Mouse (Mus musculus) intestine, embryonic 14.5 days (tissue): ENCODE measurements at regions not wholly inside any gene's neighbourhood (a gene's known extent, or its start where the extent isn't known, plus 50 kb on each side); places are given as distances from the start of the nearest gene placed in this dataset.

ENCODE experiments used
- ATAC-seq: fragments of 200-750 bp; cut with Nextera tagmentation; replicated peaks from 2 replicates; pipeline ENCODE4 v1.8.0; 2017; ENCODE audit warnings: low read depth, moderate number of reproducible peaks, moderate TSS enrichment, moderate library complexity; ENCODE audit not compliant: low FRiP score, low TSS enrichment
- DNase-seq: peaks from one replicate; pipeline ENCODE4 v3.0.0-alpha.2; 2018; ENCODE audit warnings: low spot score
- H3K27ac ChIP-seq: fragments of 300-500 bp; sonication (generic); 2 replicates; pipeline ENCODE4 v1.5.1; 2014; ENCODE audit warnings: low read depth, mild to moderate bottlenecking, control low read depth
- H3K27me3 ChIP-seq: fragments of 300-500 bp; sonication (generic); replicated peaks from 2 replicates; pipeline ENCODE4 v1.6.1; 2014; ENCODE audit warnings: low read length, control low read depth; ENCODE audit not compliant: control insufficient read depth, insufficient read depth
- H3K36me3 ChIP-seq: fragments of 300-500 bp; sonication (generic); 2 replicates; pipeline ENCODE4 v1.6.1; 2014; ENCODE audit warnings: low read length, control low read depth; ENCODE audit not compliant: control insufficient read depth, insufficient read depth
- H3K4me1 ChIP-seq: fragments of 300-500 bp; sonication (generic); replicated peaks from 2 replicates; pipeline ENCODE4 v1.6.1; 2014; ENCODE audit warnings: low read length, control low read depth, mixed read lengths; ENCODE audit not compliant: control insufficient read depth, insufficient read depth
- H3K4me2 ChIP-seq: fragments of 300-500 bp; sonication (generic); 2 replicates; pipeline ENCODE4 v1.6.1; 2014; ENCODE audit warnings: low read length
- H3K4me3 ChIP-seq: fragments of 300-500 bp; sonication (generic); 2 replicates; pipeline ENCODE4 v1.5.1; 2014; ENCODE audit warnings: low read depth, low read length, control low read depth, mixed read lengths
- H3K9ac ChIP-seq: fragments of 300-500 bp; sonication (generic); 2 replicates; pipeline ENCODE4 v1.6.1; 2014; ENCODE audit warnings: mild to moderate bottlenecking, low read length
- H3K9me3 ChIP-seq: fragments of 300-500 bp; sonication (generic); 2 replicates; pipeline ENCODE4 v1.6.1; 2016; ENCODE audit warnings: low read length, control low read depth; ENCODE audit not compliant: control insufficient read depth
- WGBS: fragments of 180-500 bp; shearing (Covaris S2); extraction: QIAGEN DNeasy Blood & Tissue Kit; methylation state at CpG from one replicate; pipeline ENCODE4 v1.1.7; 2014; 5-methylcytosine and 5-hydroxymethylcytosine counted together

- Histone ChIP-seq H3K4me1 (no peaks in the 10 kb centered on the region), H3K27me3 (no peaks in the 10 kb centered on the region), H3K4me3 (no peak overlapping the region), H3K27ac (no peak overlapping the region), H3K9ac (no peak overlapping the region), H3K9me3 (no peaks in the 10 kb centered on the region), H3K36me3 (no peaks in the 10 kb centered on the region), H3K4me2 (no peak overlapping the region)
- 93% methylated on average over 6 of the region's 6 CpGs for WGBS
- no peak for DNase-seq
- no peak for ATAC-seq
Observed at GRCm38 (mm10) chr15:16532587-16532986, 196.0 kb upstream of the Cdh9 start.

DNA sequence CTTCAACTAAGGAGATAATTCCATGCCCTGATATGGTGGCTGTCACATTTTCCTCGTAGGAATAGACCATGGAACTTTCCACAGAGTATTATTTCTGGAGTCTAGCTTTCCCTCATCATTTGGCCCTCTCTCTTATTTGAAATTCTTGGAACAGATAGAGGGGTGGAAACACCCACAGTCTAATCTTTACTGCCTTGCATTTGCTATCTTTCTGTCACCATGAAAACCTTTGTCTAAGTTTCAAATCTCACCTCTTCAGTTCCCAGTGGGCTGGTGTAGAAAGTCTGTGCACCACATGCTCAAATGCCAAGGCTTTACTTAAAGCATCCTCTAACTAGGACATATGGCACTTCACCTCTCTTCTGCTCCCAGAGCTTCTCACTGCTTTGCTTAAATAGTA lies 187.3 kb upstream of the Cdh9 start:
- DNase-seq (no peak), ATAC-seq (no peak)
- Histone ChIP-seq H3K4me3 (no peak overlapping the region), H3K9ac (no peak overlapping the region), H3K27me3 (no peaks in the 10 kb centered on the region), H3K36me3 (no peaks in the 10 kb centered on the region), H3K4me1 (no peaks in the 10 kb centered on the region), H3K27ac (no peak overlapping the region), H3K4me2 (no peak overlapping the region), H3K9me3 (no peaks in the 10 kb centered on the region)
- 49% methylated on average over 1 of the region's 1 CpGs for WGBS

DNA sequence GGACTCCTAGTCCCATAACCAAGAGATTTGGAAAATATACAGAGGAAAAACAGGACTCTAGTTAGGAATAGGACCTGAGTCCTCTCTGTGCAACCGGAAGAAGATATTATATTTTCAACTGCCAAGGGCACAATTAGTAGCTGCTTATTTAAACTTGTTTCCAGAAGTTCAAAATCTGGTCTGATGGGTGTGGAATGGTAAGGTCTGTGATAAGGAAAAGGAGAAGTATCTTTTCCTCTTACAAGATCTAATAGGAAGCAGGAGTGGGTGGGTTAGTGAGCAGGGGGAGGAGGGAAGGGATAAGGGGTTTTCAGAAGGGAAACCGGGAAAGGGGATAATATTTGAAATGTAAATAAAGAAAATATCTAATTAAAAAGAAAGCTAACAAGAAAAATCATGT lies 173.4 kb upstream of the Cdh9 start:
- no peaks in the 10 kb centered on the region for H3K36me3 ChIP-seq
- no peak overlapping the region for H3K27ac ChIP-seq
- H3K4me1 ChIP-seq: no peaks in the 10 kb centered on the region
- H3K9ac ChIP-seq: no peak overlapping the region
- 84% methylated on average over 2 of the region's 2 CpGs for WGBS
- H3K9me3 ChIP-seq: no peaks in the 10 kb centered on the region
- no peak overlapping the region for H3K4me2 ChIP-seq
- no peaks in the 10 kb centered on the region for H3K27me3 ChIP-seq
- H3K4me3 ChIP-seq: no peak overlapping the region
- ATAC-seq (no peak), DNase-seq (no peak)

GRCm38 (mm10) chr15:16556338-16556737 lies 172.2 kb upstream of the Cdh9 start:
- Histone ChIP-seq H3K9ac (no peak overlapping the region), H3K4me2 (no peak overlapping the region), H3K27me3 (no peaks in the 10 kb centered on the region), H3K27ac (no peak overlapping the region), H3K4me1 (no peaks in the 10 kb centered on the region), H3K36me3 (no peaks in the 10 kb centered on the region), H3K4me3 (no peak overlapping the region), H3K9me3 (no peaks in the 10 kb centered on the region)
- 93% methylated on average over 9 of the region's 9 CpGs for WGBS
- DNase-seq (no peak), ATAC-seq (no peak)

- Histone ChIP-seq H3K4me2 (no peak overlapping the region), H3K4me1 (no peaks in the 10 kb centered on the region), H3K27me3 (no peaks in the 10 kb centered on the region), H3K36me3 (no peaks in the 10 kb centered on the region), H3K9me3 (no peaks in the 10 kb centered on the region), H3K27ac (0 out of 2 replicates have a peak overlapping the region, but pooled peaks have one; percentile 43), H3K9ac (no peak overlapping the region), H3K4me3 (no peak overlapping the region)
- ATAC-seq (peak; percentile 93), DNase-seq (no peak)
- WGBS: 62% methylated on average over 4 of the region's 4 CpGs
Observed at GRCm38 (mm10) chr15:16566155-16566732, 162.3 kb upstream of the Cdh9 start.

- H3K4me2 ChIP-seq: no peak overlapping the region
- no peaks in the 10 kb centered on the region for H3K36me3 ChIP-seq
- no peaks in the 10 kb centered on the region for H3K4me1 ChIP-seq
- H3K9me3 ChIP-seq: no peaks in the 10 kb centered on the region
- no peak overlapping the region for H3K27ac ChIP-seq
- H3K4me3 ChIP-seq: no peak overlapping the region
- no peak for DNase-seq
- no peak for ATAC-seq
- H3K27me3 ChIP-seq: no peaks in the 10 kb centered on the region
- no peak overlapping the region for H3K9ac ChIP-seq
Observed at GRCm38 (mm10) chr15:16566799-16567198, 161.8 kb upstream of the Cdh9 start.

GRCm38 (mm10) chr15:16616812-16617211 lies 111.7 kb upstream of the Cdh9 start:
- H3K27ac ChIP-seq: no peak overlapping the region
- H3K4me1 ChIP-seq: no peaks in the 10 kb centered on the region
- H3K9ac ChIP-seq: no peak overlapping the region
- no peaks in the 10 kb centered on the region for H3K9me3 ChIP-seq
- H3K27me3 ChIP-seq: no peaks in the 10 kb centered on the region
- 83% methylated on average over 5 of the region's 5 CpGs for WGBS
- ATAC-seq: no peak
- H3K4me3 ChIP-seq: no peak overlapping the region
- DNase-seq: no peak
- H3K36me3 ChIP-seq: no peaks in the 10 kb centered on the region
- H3K4me2 ChIP-seq: no peak overlapping the region

DNA sequence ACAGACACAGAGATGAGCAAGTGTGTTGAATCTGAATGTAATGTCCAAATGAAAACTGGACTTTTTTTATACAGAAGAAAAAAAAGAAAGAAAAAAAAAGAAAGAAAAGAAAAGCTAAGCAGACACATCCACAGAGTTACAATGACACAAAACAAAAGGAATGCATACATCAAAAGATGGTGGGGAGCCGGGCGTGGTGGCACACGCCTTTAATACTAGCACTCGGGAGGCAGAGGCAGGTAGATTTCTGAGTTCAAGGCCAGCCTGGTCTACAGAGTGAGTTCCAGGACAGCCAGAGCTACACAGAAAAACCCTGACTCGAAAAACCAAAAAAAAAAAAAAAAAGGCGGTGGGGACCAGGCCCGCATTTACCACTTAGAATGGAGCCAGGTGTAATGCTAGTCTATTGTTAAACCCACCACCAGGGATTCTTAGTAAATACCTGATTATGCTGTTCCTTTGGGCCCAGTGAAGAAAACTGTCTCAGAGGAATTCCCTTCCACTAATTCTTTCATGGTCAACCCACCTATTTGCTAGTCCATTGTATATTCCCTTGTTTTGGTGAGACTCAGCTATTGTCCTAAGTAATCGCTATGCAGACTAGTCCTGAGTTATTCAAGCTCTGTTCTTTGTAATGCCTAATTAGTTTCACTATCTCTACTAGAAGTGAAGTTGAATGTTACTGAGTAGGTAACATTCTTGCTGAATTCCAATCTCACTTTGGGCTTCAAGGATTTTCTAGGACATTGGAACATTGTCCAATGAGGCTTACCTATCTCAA lies 99.0 kb upstream of the Cdh9 start:
- ATAC-seq: no peak
- H3K36me3 ChIP-seq: no peaks in the 10 kb centered on the region
- no peaks in the 10 kb centered on the region for H3K27me3 ChIP-seq
- DNase-seq: no peak
- no peak overlapping the region for H3K27ac ChIP-seq
- H3K9me3 ChIP-seq: no peaks in the 10 kb centered on the region
- WGBS: 95% methylated on average over 8 of the region's 8 CpGs
- H3K9ac ChIP-seq: no peak overlapping the region
- H3K4me2 ChIP-seq: no peak overlapping the region
- H3K4me3 ChIP-seq: no peak overlapping the region
- no peaks in the 10 kb centered on the region for H3K4me1 ChIP-seq

GRCm38 (mm10) chr15:16639631-16640030 lies 88.9 kb upstream of the Cdh9 start:
- Histone ChIP-seq H3K9ac (no peak overlapping the region), H3K27ac (no peak overlapping the region), H3K27me3 (no peaks in the 10 kb centered on the region), H3K4me3 (no peak overlapping the region), H3K9me3 (no peaks in the 10 kb centered on the region), H3K36me3 (no peaks in the 10 kb centered on the region), H3K4me2 (no peak overlapping the region), H3K4me1 (no peaks in the 10 kb centered on the region)
- DNase-seq (no peak), ATAC-seq (no peak)
- 60% methylated on average over 3 of the region's 3 CpGs for WGBS
